Mouse (Mus musculus) liver (tissue): ENCODE data around the gene Nfyc.

Source experiments
- DNase-seq: peaks from one replicate; pipeline ENCODE4 v3.0.0-alpha.2; 2020; ENCODE audit warnings: mixed read lengths

Gene Nfyc

DNA sequence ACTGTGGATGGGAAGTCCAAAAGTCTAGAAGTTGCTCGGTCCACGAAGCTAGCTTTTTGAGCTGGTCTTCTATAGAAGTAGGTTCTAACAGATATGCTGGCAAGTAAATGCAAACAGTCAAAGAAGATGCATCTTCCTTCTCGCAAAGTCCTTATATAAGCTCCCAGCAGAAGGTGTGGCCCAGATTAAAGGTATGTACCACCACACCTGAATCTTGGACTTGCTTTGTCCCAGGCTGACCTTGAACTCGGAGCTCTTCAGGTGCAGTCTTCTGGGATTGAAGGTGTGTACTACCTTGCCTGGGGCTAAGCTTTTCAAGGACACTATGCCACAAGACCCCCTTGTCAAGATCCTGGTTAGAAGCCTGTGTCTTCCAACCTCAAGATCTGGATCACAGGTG lies at the start of gene Nfyc:
TSS of gene Nfyc (minus strand) at position 101 of the 400 bp plus-strand sequence.
- DNase-seq = no peak

DNA sequence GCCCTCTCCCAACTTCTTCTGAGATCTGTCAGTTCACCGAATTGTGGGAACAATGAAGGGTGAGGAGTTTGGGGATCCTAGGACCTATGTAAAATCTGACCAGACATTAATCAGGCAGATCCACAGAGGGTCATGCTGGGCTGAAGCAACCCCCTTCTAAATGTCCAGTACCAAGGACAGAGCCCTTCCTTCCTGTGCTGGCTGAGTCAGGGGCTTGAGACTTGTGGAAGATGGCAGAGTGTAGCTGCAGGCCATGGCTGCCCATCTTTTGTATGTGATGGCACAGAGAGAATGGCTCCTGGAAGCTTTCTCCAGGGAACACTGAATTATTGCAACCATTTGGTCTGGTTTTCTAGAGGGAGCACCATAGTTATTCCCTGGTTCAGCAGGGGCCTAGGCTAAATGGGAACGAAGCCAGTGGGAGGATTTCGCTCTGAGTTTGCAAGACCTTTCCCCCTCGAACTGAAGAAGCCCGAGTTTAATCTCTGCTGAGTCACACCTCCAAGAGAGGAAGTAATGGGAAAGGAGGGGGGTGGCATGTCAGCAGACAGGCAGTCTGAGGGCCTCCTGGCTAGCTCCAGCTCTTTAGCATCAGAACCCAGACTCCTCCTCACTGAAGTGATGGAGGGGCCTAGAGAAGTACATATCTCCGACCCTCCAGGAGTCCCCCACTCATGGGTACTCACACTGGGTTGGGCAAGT lies 49.5 kb upstream of the Nfyc start:
- DNase-seq = no peak

GRCm38 (mm10) chr4:120879386-120879785 lies 48.0 kb upstream of the Nfyc start:
- DNase-seq = no peak

DNA sequence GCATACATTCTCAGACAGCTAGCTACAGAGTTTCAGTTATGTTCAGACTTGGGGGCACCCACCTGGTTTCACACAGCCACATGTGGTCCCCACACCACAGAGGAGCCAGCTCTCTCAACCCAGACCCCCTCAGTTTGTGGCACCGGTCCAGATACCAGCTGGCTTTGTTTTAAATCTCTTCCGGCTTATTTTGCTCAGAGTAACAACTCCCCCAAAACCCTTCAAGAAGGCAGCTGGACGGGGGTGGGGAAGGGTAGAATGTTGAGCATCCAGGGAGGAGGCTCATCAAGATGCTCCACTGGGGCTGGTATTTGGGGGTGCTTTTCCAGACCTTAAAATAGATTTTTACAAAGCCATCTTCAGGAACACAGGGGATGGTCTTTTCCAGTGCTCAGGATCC lies 47.4 kb upstream of the Nfyc start:
- DNase-seq = no peak

GRCm38 (mm10) chr4:120875961-120876360 lies 44.6 kb upstream of the Nfyc start:
- no peak for DNase-seq

GRCm38 (mm10) chr4:120870262-120870748 lies 38.9 kb upstream of the Nfyc start:
- DNase-seq = no peak

DNA sequence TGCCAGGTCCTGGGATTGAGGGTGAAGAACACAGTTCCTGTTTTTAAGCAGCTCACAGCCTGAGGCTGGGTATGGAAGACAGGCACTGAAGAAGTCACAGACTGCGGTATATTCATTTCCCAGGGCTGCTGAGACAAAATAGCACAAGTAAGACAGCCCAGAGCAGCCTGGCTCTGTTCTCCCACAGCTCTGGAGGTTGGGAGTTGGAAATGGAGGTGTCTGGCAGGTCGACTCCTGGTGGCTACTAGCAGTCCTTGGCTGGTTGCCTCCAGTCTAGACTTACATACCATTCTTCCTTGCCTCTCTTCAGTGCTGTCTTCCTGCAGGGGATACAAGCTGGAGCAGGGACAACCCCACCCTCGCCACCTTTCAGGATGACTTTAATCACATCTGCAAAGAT lies 37.6 kb upstream of the Nfyc start:
- DNase-seq = no peak

GRCm38 (mm10) chr4:120868246-120868645 lies 36.9 kb upstream of the Nfyc start:
- DNase-seq = no peak

GRCm38 (mm10) chr4:120866211-120866610 lies 34.8 kb upstream of the Nfyc start:
- DNase-seq = peak; percentile 59

DNA sequence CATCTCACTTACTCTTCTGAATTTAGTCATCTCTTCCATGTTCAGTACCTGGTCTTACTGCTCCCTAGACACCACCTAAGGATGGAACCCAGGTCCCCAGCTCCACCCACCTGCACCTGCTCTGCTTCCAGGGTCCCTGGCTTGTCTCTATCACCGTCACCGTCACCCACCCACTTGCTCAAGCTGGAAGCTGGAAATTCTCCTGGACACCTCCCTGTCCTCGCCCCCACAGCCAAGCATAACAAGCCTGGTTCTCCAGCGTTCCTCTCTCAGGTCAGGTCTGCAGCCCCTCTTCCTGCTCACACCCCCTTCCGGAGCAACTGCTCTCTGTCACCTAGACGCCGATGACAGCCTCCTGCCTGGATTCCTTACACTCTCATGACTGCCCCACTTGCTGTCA lies 28.5 kb upstream of the Nfyc start:
- DNase-seq = no peak

GRCm38 (mm10) chr4:120856376-120856775 lies 25.0 kb upstream of the Nfyc start:
- DNase-seq = no peak

- no peak for DNase-seq
Measured at GRCm38 (mm10) chr4:120855360-120856060, 24.1 kb upstream of the Nfyc start.

GRCm38 (mm10) chr4:120854588-120855319 lies 23.4 kb upstream of the Nfyc start, which contains the start of gene Rims3:
Gene Rims3, plus strand, starts transcription at chr4:120854816.
- peak; percentile 54 for DNase-seq

GRCm38 (mm10) chr4:120850946-120851345 lies 19.6 kb upstream of the Nfyc start:
- peak; percentile 77 for DNase-seq

- no peak for DNase-seq
Measured at GRCm38 (mm10) chr4:120849451-120849850, 18.1 kb upstream of the Nfyc start.

GRCm38 (mm10) chr4:120848909-120849308 lies 17.5 kb upstream of the Nfyc start:
- DNase-seq = no peak

- DNase-seq = peak; percentile 29
Measured at GRCm38 (mm10) chr4:120845098-120845497, 13.7 kb upstream of the Nfyc start.

- peak; percentile 70 for DNase-seq
Measured at GRCm38 (mm10) chr4:120844423-120845082, 13.2 kb upstream of the Nfyc start.

DNA sequence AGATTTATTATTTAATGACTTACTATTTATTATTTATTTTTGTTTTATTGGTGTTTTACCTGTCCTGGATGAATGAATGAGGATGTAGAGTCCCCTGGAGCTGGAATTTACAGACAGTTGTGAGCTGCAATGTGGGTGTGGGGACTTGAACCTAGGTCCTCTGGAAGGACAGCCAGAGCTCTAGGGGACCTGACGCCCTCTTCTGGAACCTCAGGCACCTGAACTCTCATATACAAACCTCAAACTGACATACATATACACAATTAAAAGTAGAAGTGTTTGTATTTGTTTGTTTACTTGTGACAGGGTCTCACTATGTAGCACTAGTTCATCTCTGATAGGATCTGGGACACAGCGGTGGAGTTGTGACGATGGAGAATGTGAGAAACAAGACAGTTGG lies 10.0 kb upstream of the Nfyc start:
- no peak for DNase-seq

DNA sequence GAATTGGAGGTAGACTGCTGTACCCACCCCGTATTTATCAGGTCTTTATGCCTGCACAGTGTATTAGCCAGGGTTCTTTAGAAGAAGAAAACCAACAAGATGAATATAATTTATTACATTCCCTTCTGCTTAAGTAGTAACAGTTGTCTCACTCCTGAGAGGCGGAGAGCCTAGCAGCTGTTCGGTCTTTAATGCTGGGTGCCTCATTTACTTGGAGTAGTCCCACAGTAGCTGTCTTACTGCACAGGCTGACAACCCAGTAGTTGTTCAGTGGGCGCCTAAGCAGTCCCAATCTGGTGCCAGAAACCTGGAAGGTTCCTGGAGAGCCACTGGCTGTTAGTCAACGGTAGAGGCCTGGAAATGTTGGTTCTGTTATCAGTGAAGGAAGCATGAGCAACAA lies 605 bp downstream of the Nfyc start:
- no peak for DNase-seq

DNA sequence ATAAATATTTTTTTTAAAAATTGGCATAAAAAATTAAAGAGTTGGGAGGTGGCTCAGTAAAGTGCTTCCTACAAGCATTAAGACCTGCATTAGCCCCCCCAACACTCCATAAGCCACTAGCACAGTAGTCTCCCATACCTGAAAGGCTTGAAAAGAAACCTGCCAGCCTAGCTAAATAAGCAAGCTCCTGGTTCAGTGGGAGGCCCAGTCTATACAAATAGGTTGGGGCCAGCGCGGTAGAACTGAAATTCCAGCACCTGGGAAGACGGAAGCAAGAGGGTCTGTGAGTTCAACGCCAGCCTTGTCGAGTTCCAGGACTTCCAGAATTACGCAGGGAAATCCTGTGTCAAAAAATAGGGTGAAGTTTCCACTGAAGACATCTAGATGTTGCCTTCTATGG lies 5.0 kb downstream of the Nfyc start:
- no peak for DNase-seq

- DNase-seq = peak; percentile 100
Measured at GRCm38 (mm10) chr4:120825577-120826326, 5.6 kb downstream of the Nfyc start.
